Mouse (Mus musculus) layer of hippocampus, adult 11-12 months (tissue): ENCODE measurements around the gene Lrp1.
A peak's percentile ranks its signal among the peaks of the same experiment; 100 is the strongest.

Source experiments
- DNase-seq: peaks from one replicate; pipeline ENCODE4 v3.0.0; 2022; ENCODE audit warnings: low spot score

Gene Lrp1

GRCm38 (mm10) chr10:127520714-127521357, 100.1 kb downstream of the Lrp1 start:
- no peak for DNase-seq

- no peak for DNase-seq
Observed at GRCm38 (mm10) chr10:127519903-127520713, 100.8 kb downstream of the Lrp1 start.

- DNase-seq, result no peak
Observed at GRCm38 (mm10) chr10:127519041-127519701, 101.8 kb downstream of the Lrp1 start.

GRCm38 (mm10) chr10:127517941-127518340, 103.0 kb downstream of the Lrp1 start:
- DNase-seq, result no peak

GRCm38 (mm10) chr10:127516576-127517260, 104.2 kb downstream of the Lrp1 start:
- no peak for DNase-seq

GRCm38 (mm10) chr10:127515983-127516459, 104.9 kb downstream of the Lrp1 start:
- DNase-seq, result no peak

- no peak for DNase-seq
Observed at GRCm38 (mm10) chr10:127515271-127515982, 105.5 kb downstream of the Lrp1 start.

- no peak for DNase-seq
Observed at GRCm38 (mm10) chr10:127514764-127515163, 106.2 kb downstream of the Lrp1 start, which contains the start of gene Ndufa4l2. TSS of gene Ndufa4l2 (plus strand) at chr10:127514967.

GRCm38 (mm10) chr10:127514111-127514698, 106.7 kb downstream of the Lrp1 start:
- DNase-seq, result no peak

- DNase-seq, result no peak
Observed at GRCm38 (mm10) chr10:127513501-127514091, 107.4 kb downstream of the Lrp1 start.

GRCm38 (mm10) chr10:127512813-127513212, 108.1 kb downstream of the Lrp1 start:
- DNase-seq, result peak; percentile 97

- no peak for DNase-seq
Observed at GRCm38 (mm10) chr10:127512307-127512666, 108.7 kb downstream of the Lrp1 start.

- peak; percentile 88 for DNase-seq
Observed at GRCm38 (mm10) chr10:127511634-127512306, 109.2 kb downstream of the Lrp1 start.

GRCm38 (mm10) chr10:127510895-127511617, 109.9 kb downstream of the Lrp1 start:
- DNase-seq, result no peak

GRCm38 (mm10) chr10:127509837-127510701, 110.9 kb downstream of the Lrp1 start:
- DNase-seq, result no peak

GRCm38 (mm10) chr10:127509051-127509836, 111.7 kb downstream of the Lrp1 start:
- peak; percentile 88 for DNase-seq

- peak; percentile 80 for DNase-seq
Observed at GRCm38 (mm10) chr10:127508239-127508638, 112.7 kb downstream of the Lrp1 start.
